Mouse (Mus musculus) liver, embryonic 12.5 days (tissue): ENCODE results near the gene Qtrt1. TPM values are rescaled to one million over a fixed set of nuclear protein-coding genes. Genes with fewer than 3 reads are reported as not detected.

ENCODE experiments used
- polyA plus RNA-seq: library from polyadenylated mRNA; unstranded; fragments of >200 nt; fragmentation: Nextera tagmentation; extraction: Ambion mirVana; gene quantifications from 2 replicates; pipeline ENCODE4 v1.2.1, GENCODE M21; 2016

The Qtrt1 gene
- polyA plus RNA-seq, 1 experiment from 2014 or later = 32.7 TPM

Other genes with a start within 250 kb of the Qtrt1 start
- 2.6 and 2.9 TPM in 2 replicates for gene Pde4a, start 246.1 kb upstream of the Qtrt1 start, polyA plus RNA-seq
- gene Keap1, start 172.5 kb upstream of the Qtrt1 start, polyA plus RNA-seq = 39.8 and 41.6 TPM in 2 replicates
- 0.10 and 0.12 TPM in 2 replicates for gene S1pr5, start 163.4 kb upstream of the Qtrt1 start, polyA plus RNA-seq
- gene Atg4d, start 146.5 kb upstream of the Qtrt1 start, polyA plus RNA-seq = 85.7 and 85.9 TPM in 2 replicates
- gene Kri1, start 123.9 kb upstream of the Qtrt1 start, polyA plus RNA-seq = 14.5 and 15.5 TPM in 2 replicates
- 87.4 and 88.6 TPM in 2 replicates for gene Cdkn2d, start 120.4 kb upstream of the Qtrt1 start, polyA plus RNA-seq
- 0.10 and 0.25 TPM in 2 replicates for gene Ap1m2, start 99.5 kb upstream of the Qtrt1 start, polyA plus RNA-seq
- gene Slc44a2, start 91.1 kb upstream of the Qtrt1 start, polyA plus RNA-seq = 29.2 and 32.5 TPM in 2 replicates
- gene Ilf3, start 44.0 kb upstream of the Qtrt1 start, polyA plus RNA-seq = 84.1 and 85.3 TPM in 2 replicates
- 72.2 and 75.5 TPM in 2 replicates for gene Dnm2, start 13.1 kb downstream of the Qtrt1 start, polyA plus RNA-seq
- 42.8 and 44.0 TPM in 2 replicates for gene Tmed1, start 98.4 kb downstream of the Qtrt1 start, polyA plus RNA-seq
- gene AB124611, start 114.3 kb downstream of the Qtrt1 start, polyA plus RNA-seq = 2.6 and 3.1 TPM in 2 replicates
- gene Carm1, start 135.1 kb downstream of the Qtrt1 start, polyA plus RNA-seq = 39.0 and 41.0 TPM in 2 replicates
- 31.6 and 32.8 TPM in 2 replicates for gene Timm29, start 180.9 kb downstream of the Qtrt1 start, polyA plus RNA-seq
- 10.0 and 10.5 TPM in 2 replicates for gene Yipf2, start 181.0 kb downstream of the Qtrt1 start, polyA plus RNA-seq
- gene Smarca4, start 204.3 kb downstream of the Qtrt1 start, polyA plus RNA-seq = 47.0 and 47.2 TPM in 2 replicates